Mouse (Mus musculus): ENCODE measurements at regions not wholly inside any gene's neighbourhood (a gene's known extent, or its start where the extent isn't known, plus 50 kb on each side); places are given as distances from the start of the nearest gene placed in this dataset.

DNA sequence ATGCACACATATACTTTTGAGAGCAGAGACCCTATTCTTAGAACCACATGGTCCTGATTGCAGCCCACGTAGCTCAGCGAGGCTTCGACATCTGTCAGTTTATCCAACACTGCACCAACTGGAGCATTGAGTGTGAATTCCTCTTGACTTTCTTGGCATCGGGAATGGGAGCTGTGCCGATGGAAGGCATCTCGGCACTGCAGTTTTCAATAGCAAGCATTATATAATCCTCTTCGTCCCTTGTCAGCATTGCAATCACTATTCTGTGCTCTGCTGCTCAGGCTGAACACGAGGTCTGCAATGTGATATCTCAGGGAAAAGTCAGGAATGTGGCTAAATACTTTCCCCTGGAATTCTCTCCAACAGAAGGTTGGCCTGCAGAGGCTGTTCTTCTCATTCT, 224.6 kb downstream of the Lnpk start:
- no peak for TF ChIP-seq POLR2A (IDR thresholded peaks at IDR 0.05; ENCODE audit: borderline replicate concordance, extremely low read depth, low read depth, low read length)
- no peak for TF ChIP-seq CTCF (IDR thresholded peaks at IDR 0.05; ENCODE audit: insufficient read depth, low read length)

Data from lung, adult 2 months (tissue).